Mouse (Mus musculus) right cerebral cortex, postnatal 25 days (tissue): ENCODE measurements around the gene Prrc2a.

Source experiments
- DNase-seq: peaks from one replicate; pipeline ENCODE4 v3.0.0; 2022

The Prrc2a gene

DNA sequence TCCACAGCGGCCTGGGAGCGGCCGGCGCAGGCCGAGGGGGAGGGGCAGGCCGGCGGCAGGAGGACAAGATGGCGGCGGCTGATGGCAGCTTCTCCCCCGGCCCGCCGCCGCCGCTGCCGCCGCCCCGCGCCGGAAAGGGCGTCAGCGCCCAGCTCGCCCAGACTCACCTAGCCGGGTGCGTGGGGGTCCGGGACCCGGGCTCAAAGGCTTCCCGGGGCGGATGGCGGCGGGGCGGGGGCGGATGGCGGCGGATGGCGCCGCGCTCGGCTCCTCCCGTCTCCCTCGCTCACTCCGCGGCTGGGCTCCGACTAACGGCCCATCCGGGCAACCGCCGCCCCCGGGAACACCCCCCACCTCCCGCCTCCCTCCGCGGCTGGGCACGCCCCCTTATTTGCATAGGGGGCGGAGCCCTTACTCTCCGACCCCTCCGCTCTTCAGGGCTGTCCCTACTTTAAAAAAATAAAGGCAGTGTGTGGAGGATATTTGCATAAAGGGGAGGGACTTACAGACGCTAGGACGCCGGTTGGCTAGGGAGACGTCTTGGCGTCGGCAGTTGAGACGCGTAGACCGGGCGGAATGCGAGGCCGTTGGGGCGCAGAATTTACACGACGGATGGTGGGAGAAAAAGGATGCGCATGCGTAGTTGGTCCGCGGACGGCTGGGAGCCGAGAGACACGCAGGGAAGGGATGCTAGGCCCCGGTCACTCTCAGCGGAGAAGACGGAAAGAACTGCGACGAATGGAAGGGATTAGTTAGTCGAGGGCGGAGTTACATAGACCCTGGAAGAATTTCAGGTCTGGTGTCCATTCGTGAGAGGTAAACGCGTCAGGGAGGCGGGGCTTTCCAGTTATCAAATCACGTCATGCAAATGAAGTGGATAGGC lies at the start of gene Prrc2a:
TSS of gene Prrc2a (minus strand) at position 330 of the 883 bp plus-strand sequence.
- DNase-seq = peak; percentile 98

DNA sequence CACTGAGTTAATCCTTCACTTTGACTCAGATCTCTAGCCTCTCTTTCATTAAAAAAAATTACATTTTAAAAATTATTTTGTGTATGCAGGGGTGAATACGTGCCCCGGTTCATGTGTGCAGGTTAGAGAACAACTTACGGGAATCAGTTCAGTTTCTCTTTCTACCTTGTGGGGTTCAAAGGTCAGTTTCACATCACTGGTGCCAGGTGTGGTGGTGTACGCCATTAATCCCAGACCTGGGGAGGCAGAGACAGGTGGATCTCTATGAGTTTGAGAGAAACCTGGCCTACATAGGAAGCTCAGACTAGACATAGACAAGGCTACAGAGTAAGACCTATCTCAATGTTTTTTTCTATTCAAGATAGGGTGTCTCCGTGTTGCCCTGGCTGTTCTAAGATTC lies 48.4 kb upstream of the Prrc2a start:
- DNase-seq = no peak

DNA sequence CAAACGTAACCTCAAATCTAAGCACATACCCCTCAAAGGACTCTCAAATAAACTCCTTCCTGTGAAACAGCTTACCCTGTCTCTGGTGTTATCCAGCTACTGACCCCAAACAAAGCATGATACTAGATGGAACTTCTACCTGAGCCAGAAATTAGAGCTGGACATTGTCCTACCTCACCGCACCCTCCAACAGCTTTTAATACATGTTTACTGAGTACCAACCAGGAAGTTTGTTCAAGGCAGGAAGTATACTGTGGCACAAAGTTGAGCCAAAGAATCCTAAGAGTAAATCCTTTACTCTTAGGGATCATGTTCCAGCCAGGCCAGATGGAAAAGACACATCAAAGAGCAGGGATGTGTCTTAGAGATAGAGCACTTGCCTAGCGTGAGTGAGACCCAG lies 45.9 kb upstream of the Prrc2a start:
- no peak for DNase-seq

DNA sequence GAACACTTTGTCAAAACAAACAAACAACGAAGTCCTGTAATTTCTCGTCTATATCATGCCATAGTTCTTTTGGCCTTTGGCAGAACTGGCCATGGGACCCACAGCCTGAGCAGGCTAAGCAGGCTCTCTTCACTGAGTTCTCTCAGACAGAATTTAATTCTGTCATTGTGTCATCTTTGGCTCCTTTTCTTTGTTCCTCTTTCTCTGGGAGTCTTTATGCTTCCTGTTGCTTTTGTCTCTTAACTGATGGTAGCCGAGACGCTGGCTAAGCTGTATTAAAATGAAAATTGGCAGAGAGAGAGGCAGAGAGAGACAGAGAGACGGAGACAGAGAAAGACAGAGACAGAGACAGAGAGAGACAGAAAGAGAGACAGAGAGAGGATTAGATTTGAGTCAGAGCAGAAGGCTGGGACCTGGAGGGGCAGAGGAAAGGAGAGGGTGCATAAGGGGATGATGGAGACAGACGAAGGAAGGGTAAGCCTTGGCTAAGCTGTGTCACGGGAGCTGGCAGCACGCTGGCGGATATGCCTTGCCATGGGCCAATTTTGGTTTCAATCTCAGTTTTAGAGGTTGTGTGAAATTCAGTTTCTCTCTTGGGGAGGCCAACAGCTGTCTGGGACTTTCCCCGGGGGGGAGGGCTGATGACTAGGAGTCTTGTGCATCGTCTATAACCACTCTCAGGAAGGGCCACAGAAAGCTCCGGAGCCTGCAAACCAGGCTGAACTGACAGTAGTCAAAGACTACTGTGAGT lies 45.3 kb upstream of the Prrc2a start:
- no peak for DNase-seq

DNA sequence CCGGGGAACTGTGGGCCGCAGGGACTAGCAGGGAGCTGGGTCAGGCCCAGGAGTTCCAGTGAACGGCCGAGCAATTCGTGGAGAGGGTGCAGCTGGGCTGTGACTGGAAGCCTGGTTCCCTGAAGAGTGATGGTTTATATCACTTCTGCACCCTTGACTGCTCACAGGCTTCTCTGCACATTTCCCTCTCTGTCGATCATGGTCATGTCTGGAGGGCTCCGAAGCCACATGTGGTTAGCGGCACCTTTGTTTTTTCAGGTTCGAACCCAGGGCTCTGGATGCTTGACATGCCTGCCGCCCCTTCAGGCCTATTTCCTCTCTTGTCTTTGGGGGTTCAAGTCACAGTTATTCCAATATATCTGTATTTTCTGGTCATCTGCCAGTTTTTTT lies 40.7 kb upstream of the Prrc2a start:
- no peak for DNase-seq

DNA sequence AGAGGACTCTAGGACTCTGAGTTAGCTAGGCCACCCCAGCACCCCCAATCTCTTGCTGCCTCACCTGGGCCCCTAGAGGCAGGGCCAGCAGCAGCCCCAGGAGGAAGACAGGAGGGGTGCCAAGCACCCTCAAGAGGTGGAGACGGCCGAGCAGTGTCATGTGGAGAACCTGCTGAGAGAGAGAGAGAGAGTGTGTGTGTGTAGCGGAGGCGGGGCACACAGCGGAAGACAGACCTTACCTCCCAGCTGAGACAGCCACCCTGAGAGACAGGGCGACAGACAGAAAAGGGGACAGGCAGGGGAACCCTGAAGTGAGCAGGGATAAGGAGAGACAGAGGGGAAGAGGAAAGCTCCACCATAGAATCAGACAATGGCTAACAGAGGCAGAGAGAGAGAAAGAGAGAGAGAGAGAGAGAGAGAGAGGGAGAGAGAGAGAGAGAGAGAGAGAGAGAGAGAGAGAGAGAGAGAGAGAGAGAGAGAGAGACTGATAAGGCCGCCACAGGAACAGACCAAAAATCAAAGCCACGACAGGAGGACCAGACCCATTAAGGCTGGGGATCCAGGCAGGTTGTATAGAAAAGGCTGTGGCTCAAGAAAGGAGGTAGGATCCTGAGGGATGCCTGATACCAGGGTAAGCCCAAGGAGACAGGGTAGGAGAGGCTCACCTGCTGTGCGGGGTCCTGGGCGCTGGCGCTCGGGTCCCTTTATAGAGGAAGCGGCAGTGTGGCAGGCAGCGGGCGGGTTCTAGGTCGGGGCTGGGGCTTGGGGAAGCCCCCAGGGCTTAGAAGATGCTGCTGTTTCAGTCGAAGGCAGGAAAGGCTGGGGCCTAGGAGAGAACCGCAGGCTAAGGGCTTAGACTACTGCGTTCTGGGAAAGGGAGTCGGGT lies 40.0 kb upstream of the Prrc2a start, which contains the start of gene Lta:
TSS of gene Lta (minus strand) at position 858 of the 886 bp plus-strand sequence.
- DNase-seq = no peak

DNA sequence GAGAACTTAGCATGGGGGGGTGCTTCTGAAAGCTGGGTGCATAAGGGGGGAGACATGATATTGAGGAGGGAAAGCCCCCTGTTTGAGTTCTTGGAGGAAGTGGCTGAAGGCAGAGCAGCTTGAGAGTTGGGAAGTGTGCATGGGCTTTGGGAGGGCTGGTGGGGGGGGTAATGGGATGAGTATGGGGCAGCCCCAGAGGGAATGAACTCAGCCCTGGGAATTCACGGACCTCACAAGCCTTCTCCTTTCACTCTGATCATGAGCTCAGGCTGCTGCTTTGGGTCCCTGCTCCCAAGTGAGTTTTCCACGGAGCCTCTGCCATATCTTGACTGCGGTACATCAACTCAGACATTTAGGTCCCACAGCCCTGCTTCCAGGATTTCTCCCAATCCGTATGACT lies 37.7 kb upstream of the Prrc2a start:
- no peak for DNase-seq

DNA sequence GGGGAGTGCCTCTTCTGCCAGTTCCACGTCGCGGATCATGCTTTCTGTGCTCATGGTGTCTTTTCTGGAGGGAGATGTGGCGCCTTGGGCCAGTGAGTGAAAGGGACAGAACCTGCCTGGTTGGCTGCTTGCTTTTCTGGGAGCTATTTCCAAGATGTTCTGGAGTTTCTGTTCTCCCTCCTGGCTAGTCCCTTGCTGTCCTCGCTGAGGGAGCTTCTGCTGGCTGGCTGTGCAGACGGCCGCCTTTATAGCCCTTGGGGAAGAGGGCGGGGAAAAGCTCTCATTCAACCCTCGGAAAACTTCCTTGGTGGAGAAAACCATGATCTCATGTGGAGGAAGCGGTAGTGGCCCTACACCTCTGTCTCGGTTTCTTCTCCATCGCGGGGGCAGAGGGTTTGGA lies 37.1 kb upstream of the Prrc2a start, which contains the start of gene Tnf:
TSS of gene Tnf (minus strand) at position 221 of the 400 bp plus-strand sequence.
- no peak for DNase-seq

DNA sequence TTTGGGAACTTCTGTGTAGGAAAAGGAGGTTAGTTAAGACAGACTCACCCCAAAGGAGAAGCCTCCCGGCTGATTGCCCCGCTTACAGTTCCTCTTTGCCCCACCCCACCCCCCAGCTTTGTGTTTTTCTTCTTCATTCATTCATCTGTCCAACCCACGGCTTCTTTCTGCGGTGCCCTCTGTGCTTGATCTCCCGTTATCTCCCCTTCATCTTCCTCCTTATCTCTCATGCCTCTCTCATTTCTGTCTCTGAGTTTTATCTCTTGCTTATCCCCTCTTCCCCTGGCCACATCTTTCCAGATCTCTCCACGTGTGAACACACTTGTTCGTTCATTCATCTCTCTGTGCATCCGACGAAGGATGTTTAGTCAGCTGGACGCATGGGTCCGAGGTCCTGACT lies 36.4 kb upstream of the Prrc2a start:
- DNase-seq = no peak

DNA sequence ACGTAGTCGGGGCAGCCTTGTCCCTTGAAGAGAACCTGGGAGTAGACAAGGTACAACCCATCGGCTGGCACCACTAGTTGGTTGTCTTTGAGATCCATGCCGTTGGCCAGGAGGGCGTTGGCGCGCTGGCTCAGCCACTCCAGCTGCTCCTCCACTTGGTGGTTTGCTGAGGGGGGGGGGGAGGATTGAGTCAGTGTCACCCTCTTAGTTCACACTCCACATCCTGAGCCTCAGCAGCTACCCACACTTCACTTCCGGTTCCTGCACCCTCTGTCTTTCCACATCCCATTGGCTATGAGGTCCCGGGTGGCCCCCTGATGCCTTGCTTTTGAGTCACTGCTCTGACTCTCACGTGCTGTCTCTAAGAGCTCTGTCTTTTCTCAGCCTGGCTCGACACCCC lies 35.7 kb upstream of the Prrc2a start:
- no peak for DNase-seq

DNA sequence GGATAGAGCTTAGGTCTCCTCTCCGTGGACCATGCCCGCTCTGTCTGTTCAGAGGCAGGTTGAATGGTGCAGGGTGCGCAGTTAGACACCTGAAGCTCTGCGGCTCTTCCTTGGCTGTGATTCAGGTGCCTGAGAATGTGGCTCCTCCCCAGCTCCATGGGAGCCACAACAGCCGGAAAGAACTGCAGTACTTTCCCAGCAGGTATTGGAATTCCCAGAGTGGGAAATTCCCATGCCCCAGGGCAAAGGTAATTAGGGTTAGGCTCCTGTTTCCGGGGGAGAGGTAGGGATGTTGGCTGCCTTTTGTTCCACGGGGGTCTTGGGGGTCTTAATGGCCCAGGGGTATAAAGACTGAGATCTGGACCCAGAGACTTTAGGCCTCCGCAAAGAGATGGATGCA lies 34.2 kb upstream of the Prrc2a start:
- no peak for DNase-seq

DNA sequence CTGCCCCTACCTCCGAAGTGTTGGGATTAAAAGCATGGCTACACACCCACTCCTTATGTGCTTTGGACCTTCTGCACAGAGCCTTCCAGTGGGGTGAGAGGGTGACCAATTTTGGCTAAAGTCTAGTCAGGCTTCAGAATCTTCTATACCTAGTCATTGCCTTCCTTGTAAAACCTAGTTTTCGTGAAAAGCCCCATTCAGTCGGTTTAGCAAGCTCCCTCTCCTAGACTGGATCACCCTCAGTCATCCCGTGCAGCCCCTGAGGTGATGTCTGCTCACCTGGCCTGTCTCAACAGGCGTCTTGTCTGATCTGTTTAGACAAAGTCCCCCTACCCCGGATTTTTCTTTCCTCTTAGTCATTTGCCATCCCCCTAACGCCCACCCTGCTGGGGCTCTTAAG lies 33.3 kb upstream of the Prrc2a start:
- DNase-seq = no peak

DNA sequence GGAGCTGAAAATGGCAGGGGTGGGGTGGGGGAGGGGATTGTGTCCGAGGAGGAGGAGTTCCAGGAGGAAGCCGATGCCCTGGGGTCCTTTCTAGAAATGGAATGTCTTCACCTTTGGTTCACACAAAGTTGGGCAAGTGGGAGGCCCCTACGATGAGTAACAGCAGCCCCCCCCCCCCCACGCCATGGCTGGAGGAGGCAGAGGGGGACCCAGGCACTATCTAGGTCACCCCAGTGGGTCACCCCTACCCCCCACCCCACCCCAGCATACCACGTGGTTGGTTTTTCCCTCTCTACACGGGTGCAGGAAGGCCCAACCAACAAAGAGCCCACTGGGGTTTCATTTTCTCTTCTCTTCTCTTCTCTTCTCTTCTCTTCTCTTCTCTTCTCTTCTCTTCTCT lies 32.4 kb upstream of the Prrc2a start:
- no peak for DNase-seq

DNA sequence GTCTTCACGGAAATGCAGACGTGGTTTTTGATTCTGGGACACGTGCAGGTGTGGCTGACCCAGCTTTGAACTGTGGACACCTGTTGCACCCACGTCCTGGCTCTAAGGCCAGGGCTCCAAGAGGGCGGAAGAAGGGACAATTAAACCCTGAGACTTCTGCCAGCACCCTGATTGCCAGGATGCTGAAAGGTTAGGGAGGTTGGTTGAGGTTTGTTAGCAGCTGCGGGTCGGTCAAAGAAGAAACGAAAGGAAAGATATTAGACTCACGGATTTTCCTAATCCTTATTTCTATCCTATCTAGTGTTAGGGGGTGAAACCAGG lies 31.6 kb upstream of the Prrc2a start:
- DNase-seq = no peak

DNA sequence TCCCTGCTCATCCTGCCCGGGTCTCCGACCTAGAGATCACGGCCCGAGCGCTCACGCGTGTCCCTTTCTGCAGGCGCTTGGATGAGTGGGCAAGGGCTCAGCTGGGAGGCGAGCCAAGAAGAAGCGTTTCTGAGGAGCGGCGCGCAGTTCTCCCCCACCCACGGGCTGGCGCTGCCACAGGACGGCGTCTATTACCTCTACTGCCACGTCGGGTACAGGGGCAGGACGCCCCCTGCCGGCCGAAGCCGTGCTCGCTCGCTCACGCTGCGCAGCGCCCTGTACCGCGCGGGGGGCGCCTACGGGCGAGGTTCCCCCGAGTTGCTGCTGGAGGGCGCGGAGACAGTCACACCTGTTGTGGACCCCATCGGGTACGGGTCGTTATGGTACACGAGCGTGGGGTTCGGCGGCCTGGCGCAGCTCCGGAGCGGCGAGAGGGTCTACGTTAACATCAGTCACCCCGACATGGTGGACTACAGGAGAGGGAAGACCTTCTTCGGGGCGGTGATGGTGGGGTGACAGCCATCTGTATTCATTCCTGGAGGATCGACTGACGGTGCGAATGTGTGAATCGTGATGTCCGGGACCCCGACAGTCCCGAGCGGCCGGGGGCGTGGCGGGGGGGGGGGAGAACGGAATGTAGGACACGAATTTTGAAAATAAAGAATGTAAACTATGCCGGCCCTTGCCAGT lies 31.1 kb upstream of the Prrc2a start:
- peak; percentile 83 for DNase-seq

DNA sequence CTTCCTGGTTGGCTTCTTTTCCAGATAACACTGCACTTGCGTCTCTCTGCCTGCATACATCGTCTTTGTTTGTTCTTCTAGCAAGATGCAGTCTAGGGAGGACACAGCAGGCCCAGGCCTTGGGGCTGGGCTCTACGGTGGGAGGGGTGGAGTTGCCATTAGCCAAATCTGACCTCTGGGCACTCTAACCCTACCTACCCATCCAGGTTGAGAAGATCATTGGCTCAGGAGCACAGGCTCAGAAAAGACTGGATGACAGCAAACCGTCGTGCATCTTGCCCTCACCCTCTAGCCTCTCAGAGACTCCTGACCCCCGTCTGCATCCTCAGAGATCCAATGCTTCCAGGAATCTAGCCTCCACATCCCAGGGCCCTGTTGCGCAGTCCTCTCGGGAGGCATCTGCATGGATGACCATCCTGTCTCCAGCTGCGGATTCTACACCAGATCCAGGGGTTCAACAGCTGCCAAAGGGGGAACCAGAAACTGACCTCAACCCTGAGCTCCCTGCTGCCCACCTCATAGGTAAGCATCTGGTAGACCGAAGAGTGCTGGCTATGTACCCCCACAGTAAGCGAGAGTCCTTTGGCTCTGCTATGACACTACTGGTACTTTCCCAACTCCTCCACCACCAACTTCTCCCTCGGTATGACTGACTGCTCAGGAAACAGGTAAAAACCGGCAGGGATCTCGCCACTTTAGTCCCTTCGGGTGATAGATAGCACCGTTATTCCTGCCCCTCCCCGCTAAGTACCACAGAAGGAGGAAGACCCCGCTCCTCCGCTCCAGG lies 30.3 kb upstream of the Prrc2a start:
- DNase-seq = no peak

DNA sequence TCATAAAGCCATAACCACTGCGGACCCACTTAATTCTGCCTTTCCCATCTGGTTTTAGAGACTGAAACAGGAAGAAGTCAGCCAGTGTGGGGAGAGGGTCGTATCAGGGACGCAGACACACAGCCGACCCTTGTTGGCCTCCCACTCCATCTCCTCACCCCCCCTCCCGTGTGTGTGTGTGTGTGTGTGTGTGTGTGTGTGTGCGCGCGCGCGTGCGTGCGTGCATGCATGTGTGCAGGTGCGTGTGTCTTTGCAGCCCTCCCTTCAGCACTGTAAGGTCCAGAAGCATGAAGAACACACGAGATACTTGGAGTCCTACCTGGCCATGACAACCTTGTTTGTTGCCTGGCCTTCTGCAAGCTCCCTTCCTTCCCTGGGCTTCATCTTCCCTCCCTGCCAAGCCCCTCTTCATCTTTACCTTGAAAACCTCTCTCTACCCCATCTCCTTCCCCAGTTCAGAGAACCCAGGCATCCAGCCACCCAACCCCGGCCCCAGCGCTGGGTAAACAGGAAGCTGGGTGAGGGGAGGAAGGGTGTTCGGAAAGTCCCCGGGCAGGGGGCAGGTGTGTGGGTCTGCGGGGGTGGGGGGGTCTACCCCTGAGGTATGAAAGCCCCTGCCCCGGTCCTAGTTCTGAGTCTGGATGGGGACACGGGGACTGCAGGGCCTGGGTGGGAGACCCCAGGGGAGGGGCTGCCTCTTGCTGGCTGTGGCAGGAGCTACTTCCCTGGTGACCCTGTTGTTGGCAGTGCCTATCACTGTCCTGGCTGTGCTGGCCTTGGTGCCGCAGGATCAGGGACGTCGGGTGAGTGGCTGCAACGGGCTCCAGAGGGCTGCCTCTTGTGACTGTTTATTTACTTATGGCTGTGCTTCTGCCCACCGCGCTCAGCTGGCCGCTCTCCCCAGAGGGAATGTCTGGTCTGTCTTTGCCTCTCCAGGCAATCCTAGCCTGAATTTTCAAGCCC lies 29.5 kb upstream of the Prrc2a start, which contains the start of gene Ltb:
TSS of gene Ltb (plus strand) at position 559 of the 963 bp plus-strand sequence.
- DNase-seq = no peak

DNA sequence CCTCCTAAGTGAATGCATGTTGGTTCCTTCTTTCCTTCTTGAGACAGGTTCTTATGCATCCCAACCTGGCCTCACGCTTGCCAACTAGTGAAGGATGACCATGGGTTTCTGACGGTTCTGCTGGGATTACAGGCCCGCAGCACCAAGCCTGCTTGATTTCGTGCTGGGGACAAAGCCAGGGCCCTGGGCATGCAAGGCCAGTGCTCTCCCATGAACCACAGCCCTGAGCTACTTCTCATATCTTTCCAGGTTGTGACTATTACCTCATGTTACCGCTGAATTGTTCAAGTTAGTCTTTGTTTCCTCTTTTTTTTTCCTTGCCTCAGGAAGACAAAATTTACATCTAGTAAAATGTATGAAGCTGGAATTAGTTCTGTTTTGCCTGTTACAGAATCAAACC lies 28.2 kb upstream of the Prrc2a start:
- DNase-seq = no peak

DNA sequence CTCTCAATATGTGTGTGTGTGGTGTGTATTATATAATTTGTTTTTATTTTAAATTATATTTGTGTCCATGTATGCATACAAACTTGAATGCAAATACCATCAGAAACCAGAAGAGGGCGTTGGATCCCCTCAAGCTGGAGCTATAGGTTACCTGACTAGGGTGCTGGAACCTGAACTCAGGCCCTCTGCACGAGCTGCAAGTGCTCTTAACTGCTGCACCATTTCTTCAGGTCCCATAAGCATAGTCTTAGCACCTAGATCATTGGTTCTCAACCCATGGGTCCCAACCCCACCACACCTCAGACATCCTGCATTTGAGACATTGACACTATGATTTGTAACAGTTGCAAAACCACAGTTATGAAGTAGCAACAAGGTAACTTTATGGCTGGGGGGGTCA lies 27.0 kb upstream of the Prrc2a start:
- DNase-seq = no peak

DNA sequence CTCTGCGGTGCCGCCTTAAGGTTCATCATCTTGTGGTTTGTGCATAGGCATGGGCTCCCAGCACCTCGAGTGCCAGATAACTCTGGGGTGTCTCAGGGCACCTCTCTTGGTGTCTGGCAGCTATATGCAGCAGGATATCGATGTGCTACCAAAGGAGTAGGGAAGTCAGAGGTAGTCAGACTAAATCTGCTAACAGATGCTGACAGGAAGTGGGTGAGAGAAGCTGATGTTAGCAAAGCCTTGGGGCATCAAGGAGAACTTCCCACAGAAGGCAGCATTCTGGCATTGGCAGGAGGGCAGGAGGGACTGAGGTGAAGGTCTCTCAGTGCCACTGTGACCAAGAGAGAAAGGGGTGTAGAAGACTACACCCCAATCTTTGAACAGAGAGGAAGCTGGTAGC lies 25.4 kb upstream of the Prrc2a start:
- DNase-seq = no peak
